Mouse (Mus musculus) hindbrain, embryonic 16.5 days (tissue): ENCODE data around the gene Sfswap. TPM values are rescaled to one million over a fixed set of nuclear protein-coding genes. Genes with fewer than 3 reads are reported as not detected.
A peak's percentile ranks its signal among the peaks of the same experiment; 100 is the strongest.
"Not testable (repeated sequence)": the region's sequence is repeated elsewhere in the genome, so short reads cannot be mapped to it uniquely, and the experiment has no call there.

Source experiments
- ATAC-seq: fragments of 200-750 bp; cut with Nextera tagmentation; 2 replicates; pipeline ENCODE4 v1.8.0; 2017; ENCODE audit warnings: moderate TSS enrichment, moderate library complexity
- H3K27ac ChIP-seq: fragments of 300-500 bp; sonication (generic); 2 replicates; pipeline ENCODE4 v1.5.1; 2014; ENCODE audit warnings: low read depth, mild to moderate bottlenecking, control low read depth, low read length, moderate library complexity
- H3K27me3 ChIP-seq: fragments of 300-500 bp; sonication (generic); replicated peaks from 2 replicates; pipeline ENCODE4 v1.6.1; 2014; ENCODE audit warnings: low read length; ENCODE audit not compliant: control insufficient read depth, insufficient read depth
- H3K36me3 ChIP-seq: fragments of 300-500 bp; sonication (generic); 2 replicates; pipeline ENCODE4 v1.6.1; 2014; ENCODE audit warnings: mild to moderate bottlenecking, low read length, moderate library complexity, mixed read lengths; ENCODE audit not compliant: control insufficient read depth, insufficient read depth
- H3K4me1 ChIP-seq: fragments of 300-500 bp; sonication (generic); 2 replicates; pipeline ENCODE4 v1.6.1; 2014; ENCODE audit warnings: low read depth, low read length; ENCODE audit not compliant: control insufficient read depth, insufficient read depth
- H3K4me2 ChIP-seq: fragments of 300-500 bp; sonication (generic); 2 replicates; pipeline ENCODE4 v1.6.1; 2014; ENCODE audit warnings: mild to moderate bottlenecking, low read length, control low read depth, moderate library complexity
- H3K4me3 ChIP-seq: fragments of 300-500 bp; sonication (generic); 2 replicates; pipeline ENCODE4 v1.5.1; 2014; ENCODE audit warnings: mild to moderate bottlenecking, low read length, control low read depth, moderate library complexity
- H3K9ac ChIP-seq: fragments of 300-500 bp; sonication (generic); 2 replicates; pipeline ENCODE4 v1.6.1; 2014; ENCODE audit warnings: low read depth, mild to moderate bottlenecking, control low read depth, low read length, moderate library complexity
- H3K9me3 ChIP-seq: fragments of 300-500 bp; sonication (generic); 2 replicates; pipeline ENCODE4 v1.6.1; 2014; ENCODE audit warnings: mild to moderate bottlenecking, low read length, moderate library complexity; ENCODE audit not compliant: control insufficient read depth
- WGBS: fragments of 180-500 bp; shearing (Covaris S2); extraction: QIAGEN DNeasy Blood & Tissue Kit; methylation state at CpG from one replicate; pipeline ENCODE4 v1.1.7; 2014; 5-methylcytosine and 5-hydroxymethylcytosine counted together
- polyA plus RNA-seq: library from polyadenylated mRNA; unstranded; fragments of >200 nt; fragmentation: Nextera tagmentation; extraction: Ambion mirVana; gene quantifications from 2 replicates; pipeline ENCODE4 v1.2.1, GENCODE M21; 2015

Sfswap gene
- polyA plus RNA-seq, 1 experiment from 2014 or later: 42.1 TPM

- not testable (repeated sequence) for H3K4me3 ChIP-seq, H3K36me3 ChIP-seq, ATAC-seq, H3K27me3 ChIP-seq, H3K9ac ChIP-seq, H3K4me2 ChIP-seq, H3K4me1 ChIP-seq, H3K9me3 ChIP-seq, H3K27ac ChIP-seq
- 53% methylated on average over 9 of the region's 9 CpGs for WGBS
Observed at GRCm38 (mm10) chr5:129463648-129464047, 37.4 kb upstream of the Sfswap start.

DNA sequence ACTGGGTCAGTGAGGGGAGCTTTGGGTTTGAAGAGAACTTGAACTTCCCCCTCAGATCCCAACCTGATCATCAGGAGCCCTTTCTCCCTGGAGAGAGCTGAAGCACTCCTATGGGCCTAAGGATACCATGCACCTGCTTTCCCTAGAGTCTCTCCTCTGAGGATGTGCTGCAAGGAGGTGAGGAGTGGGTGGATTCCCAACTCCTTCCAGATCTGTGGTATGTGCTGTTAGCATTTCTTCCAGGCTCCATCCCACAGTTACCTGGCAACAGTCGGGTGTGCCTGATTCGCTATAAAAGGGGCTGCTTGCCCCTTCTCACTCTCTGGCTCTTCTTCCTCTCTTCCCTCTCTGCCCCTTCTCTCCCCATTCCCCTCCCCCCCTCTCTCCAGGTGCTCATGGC, 35.2 kb upstream of the Sfswap start:
- Histone ChIP-seq H3K4me3 (no peak overlapping the region), H3K4me2 (no peak overlapping the region), H3K27ac (no peak overlapping the region), H3K27me3 (no peaks in the 10 kb centered on the region), H3K9ac (no peak overlapping the region), H3K36me3 (no peaks in the 10 kb centered on the region), H3K9me3 (no peaks in the 10 kb centered on the region), H3K4me1 (no peaks in the 10 kb centered on the region)
- ATAC-seq: no peak
- WGBS: 83% methylated on average over 2 of the region's 2 CpGs

DNA sequence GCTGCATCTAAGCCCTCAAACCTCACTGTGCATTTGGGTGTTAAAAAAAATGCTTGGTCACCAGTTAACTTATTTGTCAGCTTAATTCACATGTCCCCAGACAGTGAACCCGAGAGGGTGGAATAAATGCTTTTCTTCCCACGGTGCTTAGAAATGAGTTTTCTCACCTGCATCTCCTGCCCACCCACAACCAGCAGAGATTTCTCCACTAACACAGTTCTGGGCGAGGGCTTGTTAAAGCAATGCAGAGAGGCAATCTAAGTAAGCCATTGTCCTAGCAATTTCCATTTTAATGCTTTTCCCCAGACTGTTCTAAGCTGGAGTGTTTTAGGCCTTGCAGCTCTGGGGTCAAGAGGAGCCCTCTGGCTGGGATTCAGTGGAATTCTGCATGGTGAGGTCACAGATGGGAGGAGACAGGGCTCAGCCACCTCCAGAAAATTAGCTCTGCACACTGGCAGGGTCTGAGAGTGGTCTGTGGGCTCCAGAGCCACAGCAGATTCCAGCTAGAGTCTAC, 25.4 kb upstream of the Sfswap start:
- Histone ChIP-seq H3K27ac (no peak overlapping the region), H3K4me1 (no peaks in the 10 kb centered on the region), H3K36me3 (no peaks in the 10 kb centered on the region), H3K4me2 (no peak overlapping the region), H3K9ac (no peak overlapping the region), H3K27me3 (no peaks in the 10 kb centered on the region; the same call in 1 of the 2 replicates), H3K9me3 (no peaks in the 10 kb centered on the region), H3K4me3 (no peak overlapping the region)
- no peak for ATAC-seq
- WGBS: 58% methylated on average over 3 of the region's 3 CpGs

DNA sequence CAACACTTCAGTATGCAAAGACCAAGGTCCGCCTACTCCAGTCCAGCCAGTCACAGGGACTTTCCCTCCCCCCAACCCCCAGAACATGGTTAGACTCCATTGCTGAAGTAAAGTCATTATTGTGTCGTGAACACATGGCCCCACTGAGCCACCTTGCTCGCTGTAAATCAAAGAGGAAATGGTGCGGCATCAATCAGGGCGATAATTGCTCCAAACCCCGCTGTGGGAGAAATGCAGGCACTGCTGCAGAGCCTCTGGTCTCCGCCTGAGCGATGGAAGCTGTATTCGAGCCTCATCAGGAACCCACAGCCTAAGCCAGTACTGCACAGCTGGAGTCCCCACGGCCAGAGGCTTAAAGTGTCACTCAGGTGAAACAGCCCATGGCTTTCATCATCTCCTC, 11.1 kb upstream of the Sfswap start:
- Histone ChIP-seq H3K27me3 (no peaks in the 10 kb centered on the region), H3K9ac (no peak overlapping the region), H3K36me3 (no peaks in the 10 kb centered on the region), H3K9me3 (no peaks in the 10 kb centered on the region), H3K4me1 (no peaks in the 10 kb centered on the region), H3K27ac (no peak overlapping the region), H3K4me3 (no peak overlapping the region), H3K4me2 (no peak overlapping the region)
- peak; percentile 34; the same call in 1 of the 2 replicates for ATAC-seq
- 35% methylated on average over 10 of the region's 10 CpGs for WGBS

DNA sequence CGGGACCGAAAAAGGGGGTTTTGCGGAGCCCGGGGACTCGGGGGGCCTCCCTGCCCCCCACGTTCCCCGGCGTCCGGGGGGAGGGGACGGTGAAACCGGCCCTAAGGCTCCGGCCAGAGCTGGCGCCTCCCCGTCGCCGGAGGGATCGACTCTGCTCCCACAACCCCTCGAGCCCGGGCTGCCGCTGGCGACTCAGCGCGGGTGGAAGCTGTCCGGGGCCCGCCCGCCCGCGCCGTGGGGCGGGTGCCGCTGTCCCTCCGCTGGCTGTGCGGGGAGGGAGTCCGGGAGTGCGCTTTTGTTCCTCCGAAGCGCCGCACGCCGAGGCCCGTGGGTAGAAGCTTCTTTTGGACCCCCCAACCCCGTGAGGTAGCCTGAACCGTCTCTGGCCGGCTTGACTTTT, 650 bp downstream of the Sfswap start:
- peak overlapping the region; percentile 99 for H3K4me3 ChIP-seq
- H3K36me3 ChIP-seq: peaks cover 11% of the 10 kb centered on the region
- no peaks in the 10 kb centered on the region for H3K9me3 ChIP-seq
- H3K27me3 ChIP-seq: no peaks in the 10 kb centered on the region
- peaks cover 14% of the 10 kb centered on the region for H3K4me1 ChIP-seq
- H3K27ac ChIP-seq: peak overlapping the region; percentile 82
- peak overlapping the region; percentile 95 for H3K4me2 ChIP-seq
- under 1% methylated on average over 29 of the region's 44 CpGs for WGBS
- ATAC-seq: no peak
- peak overlapping the region; percentile 91 for H3K9ac ChIP-seq

DNA sequence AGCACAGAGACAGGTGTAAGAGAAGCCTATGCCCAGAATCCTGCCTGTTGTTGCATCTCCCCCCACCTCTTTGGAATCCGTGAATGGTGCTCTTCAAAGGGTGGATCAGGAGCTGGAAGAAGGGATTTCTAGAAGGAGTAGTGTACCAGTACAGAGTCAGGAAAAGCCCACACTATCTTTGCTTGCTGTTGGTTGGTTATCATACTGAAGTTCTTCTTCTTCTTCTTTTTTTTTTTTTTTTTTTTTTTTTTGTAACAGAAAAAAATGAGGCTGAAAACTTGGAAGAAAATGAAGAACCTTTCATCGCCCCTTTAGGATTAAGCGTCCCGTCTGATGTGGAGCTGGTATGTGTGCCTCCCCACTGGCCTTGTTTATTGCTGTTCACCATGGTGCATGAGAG, 5.9 kb downstream of the Sfswap start:
- Histone ChIP-seq H3K27ac (no peak overlapping the region), H3K27me3 (no peaks in the 10 kb centered on the region), H3K9me3 (no peaks in the 10 kb centered on the region), H3K4me3 (no peak overlapping the region), H3K4me1 (peaks cover 12% of the 10 kb centered on the region), H3K4me2 (no peak overlapping the region), H3K36me3 (peaks cover 40% of the 10 kb centered on the region), H3K9ac (no peak overlapping the region)
- WGBS: 97% methylated on average over 4 of the region's 4 CpGs
- no peak for ATAC-seq

- no peak for ATAC-seq
- Histone ChIP-seq H3K36me3 (peaks cover 32% of the 10 kb centered on the region), H3K4me3 (no peak overlapping the region), H3K27ac (no peak overlapping the region), H3K4me2 (no peak overlapping the region), H3K4me1 (no peaks in the 10 kb centered on the region; the same call in 1 of the 2 replicates), H3K9me3 (no peaks in the 10 kb centered on the region), H3K27me3 (no peaks in the 10 kb centered on the region), H3K9ac (no peak overlapping the region)
- WGBS: 91% methylated on average over 4 of the region's 4 CpGs
Observed at GRCm38 (mm10) chr5:129518180-129518579, 17.2 kb downstream of the Sfswap start.

DNA sequence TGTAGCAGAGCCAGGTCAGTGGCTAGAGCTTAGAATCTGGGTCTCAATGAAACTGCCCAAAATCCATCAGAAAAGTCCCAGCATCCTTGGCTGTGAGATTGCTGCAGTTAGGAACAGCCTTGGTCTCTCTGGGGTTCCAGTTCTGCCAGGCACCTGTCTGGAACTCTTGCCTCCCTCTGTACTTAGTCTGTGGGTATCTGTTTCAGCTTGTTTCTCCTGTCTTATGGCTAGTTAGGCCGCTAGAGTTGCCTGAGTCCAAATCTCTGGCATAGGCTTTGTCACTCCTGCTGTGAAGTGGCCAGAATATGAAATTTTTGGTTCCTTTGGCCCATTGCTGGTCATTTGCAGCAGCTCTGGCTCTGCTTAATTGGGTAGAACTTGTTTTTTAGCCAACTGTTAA, 17.8 kb downstream of the Sfswap start:
- no peak overlapping the region for H3K27ac ChIP-seq
- no peaks in the 10 kb centered on the region for H3K9me3 ChIP-seq
- 93% methylated on average over 1 of the region's 1 CpGs for WGBS
- no peak overlapping the region for H3K9ac ChIP-seq
- H3K4me1 ChIP-seq: no peaks in the 10 kb centered on the region; the same call in 1 of the 2 replicates
- ATAC-seq: no peak
- H3K4me3 ChIP-seq: no peak overlapping the region
- peaks cover 26% of the 10 kb centered on the region for H3K36me3 ChIP-seq
- H3K27me3 ChIP-seq: no peaks in the 10 kb centered on the region
- no peak overlapping the region for H3K4me2 ChIP-seq

DNA sequence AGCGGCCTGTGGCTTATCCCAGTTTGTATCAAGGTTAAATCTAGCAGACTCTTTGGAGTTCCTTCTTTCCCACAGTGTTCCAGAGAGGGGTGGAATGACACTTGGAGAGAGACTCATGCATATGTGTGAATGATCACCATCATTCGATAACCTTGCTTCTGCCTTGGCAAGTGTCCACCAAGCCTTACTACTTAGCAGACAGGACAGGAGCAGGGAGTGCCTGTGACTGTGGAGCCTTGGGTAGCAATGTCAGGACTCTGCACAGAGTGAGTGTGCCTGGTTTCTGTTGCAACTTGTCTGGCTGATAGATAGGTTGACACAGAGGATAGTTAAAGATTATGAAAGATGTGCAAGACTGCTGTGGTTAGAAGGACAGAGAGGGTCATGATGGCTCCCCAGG, 18.6 kb downstream of the Sfswap start:
- Histone ChIP-seq H3K36me3 (peaks cover 21% of the 10 kb centered on the region), H3K4me1 (no peaks in the 10 kb centered on the region; the same call in 1 of the 2 replicates), H3K27ac (no peak overlapping the region), H3K4me3 (no peak overlapping the region), H3K27me3 (no peaks in the 10 kb centered on the region), H3K4me2 (no peak overlapping the region), H3K9me3 (no peaks in the 10 kb centered on the region), H3K9ac (no peak overlapping the region)
- no peak for ATAC-seq
- whole genome bisulfite sequencing: 93% methylated on average over 2 of the region's 2 CpGs

- Histone ChIP-seq H3K36me3 (peaks cover 12% of the 10 kb centered on the region), H3K4me3 (no peak overlapping the region), H3K4me2 (no peak overlapping the region), H3K9me3 (no peaks in the 10 kb centered on the region), H3K27me3 (no peaks in the 10 kb centered on the region), H3K9ac (no peak overlapping the region), H3K27ac (no peak overlapping the region), H3K4me1 (no peaks in the 10 kb centered on the region; the same call in 1 of the 2 replicates)
- ATAC-seq: no peak; the same call in 1 of the 2 replicates
- WGBS: 77% methylated on average over 7 of the region's 7 CpGs
Observed at GRCm38 (mm10) chr5:129521501-129521900, 20.5 kb downstream of the Sfswap start.
